ENCODE assay signal across 25 mouse cellular contexts in genomic region chr13:77125159-77125558, GRCm38 (mm10). TPM values are rescaled to one million over a fixed set of nuclear protein-coding genes. Genes with fewer than 3 reads are reported as not detected.
DNase-seq lines count a peak whose midpoint lies in the region; ATAC-seq lines count a peak whose summit lies in the region.
"Had no signal": no experiment of that assay in that cellular context is flagged by ENCODE, and none has a peak within 500 bp of the region (broad histone marks: within the 10 kb centered on the region; RNA-seq: fewer than 3 reads in every experiment).

No protein-coding gene starts in this region.

- WGBS in forebrain, embryonic 16.5 days: 50% methylated on average over 3 of the region's 3 CpGs
- 46% methylated on average over 3 of the region's 3 CpGs for WGBS in forebrain, embryonic 15.5 days

- H3K27me3 ChIP-seq in forebrain, embryonic 16.5 days (replicated peaks; ENCODE audit: control insufficient read depth, insufficient read depth, low read length): no peaks in the 10 kb centered on the region
- H3K27me3 ChIP-seq in forebrain, embryonic 15.5 days: no peaks in the 10 kb centered on the region
- H3K27me3 ChIP-seq: CH12.LX, Patski had no signal

- peak; percentile 51 for DNase-seq in cerebellum, adult 9-10 months
- no peak for DNase-seq in cerebellum, postnatal 4 days (ENCODE audit: low spot score in 2 of 2)
- peak; percentile 10 for DNase-seq in layer of hippocampus, adult 11-12 months (ENCODE audit: low spot score)
- DNase-seq in layer of hippocampus, postnatal 25 days (ENCODE audit: extremely low spot score in 1 of 2, low spot score in 1 of 2): no peak
- peak; percentile 67 for DNase-seq in brain, adult 2 months (ENCODE audit: low read depth, low spot score)
- DNase-seq in retina, embryonic 14.5 days (ENCODE audit: low spot score): no peak
- DNase-seq: adrenal gland, postnatal 10 days; adrenal gland, postnatal 36 days; B cell, adult 2 months; cerebellum, adult 18-20 months; cerebellum, postnatal 36 days; gastrocnemius, postnatal 10 days; gastrocnemius, postnatal 36 days; heart, postnatal 36 days; kidney, adult 2 months had no signal

- no peak overlapping the region for H3K4me2 ChIP-seq in forebrain, embryonic 16.5 days (ENCODE audit: low read length)
- no peak overlapping the region for H3K4me2 ChIP-seq in forebrain, embryonic 15.5 days (replicated peaks)
- H3K4me2 ChIP-seq: heart, embryonic 11.5 days; hindbrain, embryonic 14.5 days had no signal

- H3K4me1 ChIP-seq in forebrain, embryonic 16.5 days (replicated peaks; ENCODE audit: control insufficient read depth, insufficient read depth, low read length): no peaks in the 10 kb centered on the region
- H3K4me1 ChIP-seq in forebrain, embryonic 15.5 days: no peaks in the 10 kb centered on the region
- H3K4me1 ChIP-seq: forebrain, embryonic 10.5 days; hindbrain, embryonic 10.5 days had no signal

- peak; percentile 65 for ATAC-seq in forebrain, embryonic 16.5 days
- ATAC-seq in forebrain, embryonic 15.5 days (replicated peaks): no peak; the same call in 1 of the 2 replicates
- ATAC-seq: intestine, postnatal 0 days; Patski had no signal

- no peaks in the 10 kb centered on the region for H3K9me3 ChIP-seq in forebrain, embryonic 16.5 days (ENCODE audit: control insufficient read depth, low read length)
- no peaks in the 10 kb centered on the region for H3K9me3 ChIP-seq in forebrain, embryonic 15.5 days
- H3K9me3 ChIP-seq: forebrain, embryonic 10.5 days; G1E; hindbrain, embryonic 10.5 days had no signal

- no peak overlapping the region for H3K4me3 ChIP-seq in forebrain, embryonic 16.5 days (replicated peaks; ENCODE audit: low read length)
- no peak overlapping the region for H3K4me3 ChIP-seq in forebrain, embryonic 15.5 days
- H3K4me3 ChIP-seq: forebrain, embryonic 10.5 days; hindbrain, embryonic 10.5 days had no signal

- H3K27ac ChIP-seq in forebrain, embryonic 16.5 days (ENCODE audit: low read length): no peak overlapping the region
- H3K27ac ChIP-seq in forebrain, embryonic 15.5 days (replicated peaks): no peak overlapping the region
- H3K27ac ChIP-seq: forebrain, embryonic 10.5 days; hindbrain, embryonic 10.5 days; hindbrain, embryonic 14.5 days had no signal

- no peak overlapping the region for H3K9ac ChIP-seq in forebrain, embryonic 16.5 days (replicated peaks; ENCODE audit: low read depth, low read length)
- no peak overlapping the region for H3K9ac ChIP-seq in forebrain, embryonic 15.5 days (replicated peaks)
- H3K9ac ChIP-seq: hindbrain, embryonic 14.5 days had no signal

- peaks cover 2% of the 10 kb centered on the region; the same call in 1 of the 2 replicates for H3K36me3 ChIP-seq in forebrain, embryonic 16.5 days (ENCODE audit: control insufficient read depth, insufficient read depth)
- H3K36me3 ChIP-seq in forebrain, embryonic 15.5 days: 0 out of 2 replicates have a peak, but pooled peaks cover 6% of the 10 kb centered on the region

RNA-seq across cellular contexts. Expression of gene Slf1, which starts 10.1 kb away (rescaled TPM):
- polyA plus RNA-seq in forebrain, embryonic 16.5 days (2015; fragmentation: Nextera tagmentation; extraction: Ambion mirVana): 77.3 and 92.4 TPM in 2 replicates
- polyA plus RNA-seq in forebrain, embryonic 15.5 days (2015; fragmentation: Nextera tagmentation; extraction: Ambion mirVana): 81.6 and 82.7 TPM in 2 replicates
- total RNA-seq in layer of hippocampus, postnatal 25 days (2021): 10 to 100 TPM; 15.2 to 19.2 TPM

RNA-seq across cellular contexts. Expression of gene 2210408I21Rik, which starts 10.2 kb away (rescaled TPM):
- polyA plus RNA-seq in forebrain, embryonic 16.5 days (2015; fragmentation: Nextera tagmentation; extraction: Ambion mirVana): 13.5 and 14.1 TPM in 2 replicates
- polyA plus RNA-seq in forebrain, embryonic 15.5 days (2015; fragmentation: Nextera tagmentation; extraction: Ambion mirVana): 10.2 and 14.3 TPM in 2 replicates
- 10 to 100 TPM; 18.9 to 20.3 TPM for total RNA-seq in layer of hippocampus, postnatal 25 days (2021)

Comparison
In these comparisons a context has a peak if more than half of its experiments do, and no peak if none do; other contexts are left out.
1. DNase-seq: peak in cerebellum, adult 9-10 months (single experiment), layer of hippocampus, adult 11-12 months (single experiment) and brain, adult 2 months (single experiment); none in cerebellum, postnatal 4 days (0 of 2), layer of hippocampus, postnatal 25 days (0 of 2) and retina, embryonic 14.5 days (single experiment).